Mouse (Mus musculus): ENCODE results near the gene Rad21l.
"Not testable (repeated sequence)": the region's sequence is repeated elsewhere in the genome, so short reads cannot be mapped to it uniquely, and the experiment has no call there.

The Rad21l gene

DNA sequence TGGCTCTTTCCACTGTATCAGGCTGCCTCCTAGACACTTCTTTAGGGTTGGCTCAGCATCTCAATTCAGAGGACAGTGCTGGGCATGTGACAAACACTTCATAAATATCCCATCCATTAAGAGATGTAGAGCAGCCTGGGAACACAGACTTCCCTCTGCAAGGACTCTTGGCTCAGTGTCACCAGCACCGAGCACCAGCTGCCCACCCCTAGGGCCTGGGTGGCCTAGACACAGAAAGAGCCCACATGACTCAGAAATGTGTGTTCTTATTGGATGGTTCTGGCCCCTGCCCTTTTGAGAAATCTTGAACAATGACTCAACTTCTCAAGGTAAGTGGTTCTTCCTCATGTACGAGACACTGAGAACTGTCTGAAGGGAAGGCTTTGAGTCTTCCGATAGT is 40.3 kb downstream of the Rad21l start:
- DNase-seq, result no peak

DNA sequence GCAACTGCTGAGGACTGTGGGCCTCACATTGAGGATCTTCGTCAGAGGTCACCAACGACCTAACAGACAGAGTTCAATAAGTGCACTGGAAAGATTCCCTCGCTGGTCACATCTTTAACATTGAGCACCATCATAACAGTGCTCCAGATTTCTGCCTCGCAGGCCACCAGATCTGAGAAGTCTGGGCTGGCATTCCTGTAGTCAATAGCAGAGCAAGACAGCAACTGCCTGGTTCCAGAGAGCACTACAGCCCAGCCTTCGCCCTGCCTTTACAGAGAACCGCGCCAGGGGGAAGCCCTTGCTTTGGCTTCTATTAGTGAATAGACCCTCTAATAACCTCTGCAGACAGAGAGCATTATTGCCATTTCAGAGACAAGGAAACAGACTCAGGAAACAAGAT is 42.0 kb downstream of the Rad21l start:
- DNase-seq, result no peak

DNA sequence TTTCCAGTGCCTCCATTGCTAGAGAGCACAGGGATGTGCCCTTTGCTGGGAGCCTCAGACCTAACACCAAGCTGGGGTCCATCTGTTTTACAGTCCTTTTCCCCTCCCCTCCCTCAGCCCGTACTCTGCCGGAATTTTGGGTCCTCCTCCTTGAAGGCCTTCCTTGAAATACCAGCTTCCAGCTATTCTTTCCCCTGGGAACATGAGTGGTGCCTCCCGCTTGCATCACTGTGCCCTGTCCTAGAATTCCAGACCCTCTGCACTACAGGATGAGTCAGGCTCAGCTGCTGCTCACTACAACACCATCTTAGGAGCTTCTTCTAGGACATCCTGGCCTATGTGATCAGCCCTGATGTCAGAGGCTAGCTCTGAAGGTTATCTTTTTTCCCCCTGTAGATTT is 44.6 kb downstream of the Rad21l start:
- DNase-seq, result no peak

DNA sequence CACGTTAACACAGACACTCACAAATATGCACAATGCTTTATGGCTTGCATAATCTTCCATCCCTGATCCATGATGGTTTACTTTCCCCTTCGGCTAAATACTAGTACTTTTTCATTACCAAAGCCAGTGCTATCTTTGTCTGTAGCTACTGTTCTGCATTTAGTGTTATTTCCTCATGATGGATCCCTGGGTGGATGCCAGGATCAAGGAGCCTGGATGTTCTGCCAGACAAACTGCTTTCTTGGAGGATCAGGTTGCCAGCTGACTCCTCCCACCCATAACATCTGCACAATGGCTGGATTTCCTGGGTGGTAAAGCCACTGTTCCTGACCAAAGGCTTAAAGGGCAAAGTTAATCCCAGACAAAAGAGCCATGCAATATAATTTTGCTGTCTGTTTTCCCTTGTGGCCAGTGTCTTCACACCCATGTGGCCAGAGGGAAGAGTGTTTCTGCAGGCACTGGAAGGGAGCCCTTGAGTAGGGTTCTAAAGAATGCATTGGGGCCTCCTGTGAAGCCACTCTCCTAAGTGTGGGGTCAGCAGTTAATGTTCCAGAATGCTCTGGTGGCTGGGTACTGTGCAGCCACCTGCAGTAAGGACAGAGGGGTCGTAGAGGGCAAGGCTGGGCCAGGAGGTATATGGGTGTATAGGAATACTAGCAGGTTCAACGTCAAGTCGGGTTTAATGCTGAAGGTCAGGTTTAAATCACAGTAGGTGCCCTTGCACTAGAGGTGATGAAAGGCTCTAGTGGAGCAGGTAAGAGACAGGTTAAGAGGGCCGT is 51.6 kb downstream of the Rad21l start:
- DNase-seq, result no peak

DNA sequence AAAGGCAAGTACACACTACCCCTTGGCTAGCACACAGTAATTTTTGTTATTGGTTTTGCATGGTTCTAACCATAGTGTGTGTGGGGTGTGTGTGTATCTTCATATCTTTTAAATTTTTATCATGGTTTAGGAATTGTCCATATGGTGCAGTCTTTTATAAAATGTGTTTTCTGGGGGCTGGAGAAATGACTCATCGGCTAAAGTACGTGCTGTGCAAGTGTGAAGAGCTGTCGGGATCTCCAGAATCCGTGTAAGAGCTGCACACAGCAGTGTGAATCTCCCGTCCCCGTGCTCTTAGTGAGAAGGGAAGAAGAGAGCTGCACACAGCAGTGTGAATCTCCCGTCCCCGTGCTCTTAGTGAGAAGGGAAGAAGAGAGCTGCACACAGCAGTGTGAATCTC is 52.6 kb downstream of the Rad21l start:
- DNase-seq, result not testable (repeated sequence)

DNA sequence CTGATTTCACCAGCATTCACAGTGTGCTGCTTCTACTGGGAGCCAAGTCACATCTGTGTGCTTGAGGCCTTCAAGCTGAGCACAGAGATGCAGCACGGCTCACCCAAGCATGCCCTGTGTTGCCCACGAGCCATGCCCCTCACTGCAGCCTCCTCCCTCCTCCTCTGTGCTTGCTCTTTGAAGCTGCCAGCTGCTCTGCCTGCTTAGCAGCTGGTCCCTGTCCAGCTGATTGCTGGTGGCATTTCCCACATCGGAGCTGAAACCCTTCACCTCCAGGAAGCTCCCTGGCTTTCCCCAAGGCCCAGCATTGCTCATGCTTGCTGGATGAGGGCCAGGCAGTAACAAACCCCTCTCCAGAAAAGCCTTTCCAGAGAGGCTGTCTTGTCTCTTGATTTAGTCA is 58.4 kb downstream of the Rad21l start:
- DNase-seq, result no peak

DNA sequence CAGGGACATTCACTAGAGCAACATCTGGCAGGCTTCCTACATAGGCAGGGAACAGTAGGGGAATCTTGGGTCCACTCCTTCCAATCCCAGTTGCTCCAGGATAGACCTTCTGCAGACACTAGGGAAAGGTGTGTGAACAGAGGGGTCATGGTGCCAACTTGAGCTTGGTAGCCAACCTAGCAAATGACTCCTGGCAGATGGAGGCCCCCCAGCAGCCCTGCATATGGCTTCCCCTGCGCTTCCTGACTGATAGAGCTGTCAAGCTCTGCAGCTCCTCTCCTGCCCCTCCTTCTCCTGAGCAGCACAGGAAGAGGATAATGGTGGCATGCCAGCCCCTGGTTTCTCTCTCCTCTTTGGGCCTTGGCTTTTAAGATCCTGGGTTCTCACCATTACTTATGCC is 59.9 kb downstream of the Rad21l start:
- no peak for DNase-seq

DNA sequence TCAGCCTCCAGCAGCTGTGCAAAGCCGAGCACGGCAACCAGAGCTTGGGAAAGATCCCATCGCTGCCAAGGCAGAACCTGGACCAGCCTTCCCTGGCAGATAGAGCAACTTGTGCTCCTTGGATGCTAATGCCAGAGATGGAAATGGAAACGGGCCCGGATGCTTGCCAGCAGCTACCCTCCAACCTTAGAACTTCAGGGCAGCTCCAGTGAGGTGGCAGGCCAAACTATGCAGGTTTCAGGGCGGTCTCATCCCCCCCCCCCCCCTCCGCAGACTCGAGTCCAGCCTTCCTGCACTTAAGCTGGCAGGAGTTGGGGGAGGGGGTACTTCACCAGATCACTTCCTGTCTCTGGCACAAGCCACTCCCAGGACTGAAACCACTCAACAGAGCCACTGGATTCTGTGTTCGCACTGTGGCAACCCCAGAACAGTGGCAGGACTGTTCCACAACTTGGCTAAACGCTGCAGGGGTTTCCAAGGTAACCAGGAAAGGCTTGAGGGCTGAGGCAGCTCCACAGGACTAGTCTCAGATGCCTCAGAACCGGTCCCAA is 62.8 kb downstream of the Rad21l start:
- DNase-seq, result peak; percentile 64

DNA sequence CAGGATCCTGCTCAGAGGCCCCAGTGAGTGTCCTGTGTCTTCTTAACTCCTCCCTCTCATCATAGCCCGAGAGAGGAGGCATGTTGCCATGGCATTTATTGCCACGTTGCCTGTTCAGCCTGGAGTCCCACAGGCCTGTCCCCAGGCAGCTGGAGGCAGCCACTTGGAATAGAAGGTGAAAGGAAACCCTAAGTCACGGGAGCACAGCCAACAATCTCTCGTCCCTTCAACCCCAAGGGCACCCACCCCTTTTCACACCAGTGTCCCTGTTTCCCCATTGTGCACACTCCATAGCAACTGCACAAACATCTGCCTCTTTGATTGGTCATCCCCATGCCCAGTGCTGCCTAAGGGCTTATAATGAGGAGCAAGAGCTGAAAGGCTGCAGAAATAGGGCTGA is 64.7 kb downstream of the Rad21l start:
- peak; percentile 47 for DNase-seq

DNA sequence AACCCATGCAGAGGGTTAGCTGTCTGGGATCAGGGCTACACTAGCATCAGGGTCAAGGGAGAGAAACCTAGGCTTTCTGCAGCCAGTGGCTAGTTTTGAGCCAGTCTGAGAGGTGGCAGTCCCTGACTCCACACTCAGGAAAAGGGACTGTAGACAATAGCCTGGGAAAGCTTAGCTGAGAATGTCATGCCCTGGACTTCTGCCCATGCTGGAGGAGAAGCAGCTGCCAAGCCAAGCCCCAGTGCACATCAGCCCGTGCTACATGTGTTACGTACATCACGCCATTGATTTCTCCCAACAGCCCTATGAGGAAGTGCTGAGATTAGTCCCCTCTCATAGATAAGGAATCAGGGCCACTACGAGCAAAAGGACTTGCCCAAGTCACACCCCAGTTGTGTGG is 66.2 kb downstream of the Rad21l start:
- no peak for DNase-seq

DNA sequence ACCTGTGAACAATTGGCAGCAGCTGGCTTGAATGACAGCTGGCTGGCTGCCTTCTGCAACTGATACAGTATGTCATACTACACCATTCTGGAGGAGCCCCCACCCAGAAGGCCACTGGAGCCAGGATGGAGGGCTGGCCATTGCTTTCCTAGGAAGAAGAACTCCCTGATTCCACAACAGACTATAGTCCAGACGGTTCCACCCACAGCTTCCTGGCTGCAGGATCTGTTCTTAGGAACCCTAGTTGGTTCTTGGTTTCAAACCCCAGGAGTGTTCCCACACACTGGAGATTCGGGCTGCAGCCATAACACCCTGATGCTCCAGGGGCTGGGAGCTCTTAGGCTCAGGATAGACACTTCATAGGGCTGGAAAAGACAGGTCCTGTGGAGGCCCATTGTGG is 70.3 kb downstream of the Rad21l start:
- DNase-seq, result no peak
